11 mouse cellular contexts compared by ENCODE assay signal in the genomic region with DNA sequence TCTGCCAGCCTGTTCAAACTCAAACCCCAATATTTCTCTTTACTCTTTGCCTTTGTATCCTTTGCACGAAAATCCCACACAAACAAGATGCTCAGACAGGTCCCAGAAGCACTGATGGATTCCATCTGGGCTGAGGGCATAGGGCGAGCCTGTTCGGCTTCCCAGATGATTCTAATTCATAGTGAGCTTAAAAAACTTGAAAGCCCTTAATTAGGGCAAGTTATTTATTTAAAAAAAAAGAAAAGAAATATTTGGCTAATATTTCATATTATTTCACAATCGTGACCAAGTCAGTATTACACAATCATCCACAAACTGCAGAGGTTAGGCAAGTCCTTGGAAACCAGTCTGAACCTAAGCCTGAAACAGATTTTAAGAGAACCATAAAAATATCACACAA.
DNase-seq lines count a peak whose midpoint lies in the region; ATAC-seq and TF ChIP-seq lines count a peak whose summit lies in the region.
"Had no signal": no experiment of that assay in that cellular context is flagged by ENCODE, and none has a peak within 500 bp of the region (broad histone marks: within the 10 kb centered on the region; RNA-seq: fewer than 3 reads in every experiment).

No protein-coding gene starts in this region.

- no peak for TF ChIP-seq POLR2A in liver, adult 2 months (IDR thresholded peaks at IDR 0.05; ENCODE audit: extremely low read depth, insufficient read depth, low read length)
- TF ChIP-seq POLR2A in thymus, adult 2 months (IDR thresholded peaks at IDR 0.05; ENCODE audit: control insufficient read depth, extremely low read depth, insufficient read depth, low read length, poor library complexity) = no peak

- no peaks in the 10 kb centered on the region for H3K36me3 ChIP-seq in liver, adult 2 months (ENCODE audit: control insufficient read depth, insufficient read depth, low read length)
- no peaks in the 10 kb centered on the region for H3K36me3 ChIP-seq in embryonic facial prominence, embryonic 14.5 days (ENCODE audit: control insufficient read depth, insufficient read depth, low read length)
- H3K36me3 ChIP-seq in thymus, adult 2 months (ENCODE audit: control insufficient read depth, insufficient read depth, low read length) = no peaks in the 10 kb centered on the region
- H3K36me3 ChIP-seq: G1E; limb, embryonic 13.5 days; midbrain, embryonic 13.5 days had no signal

- 14% methylated on average over 4 of the region's 4 CpGs for WGBS in liver, adult 2 months
- 27% methylated on average over 4 of the region's 4 CpGs for WGBS in embryonic facial prominence, embryonic 14.5 days
- 90% methylated on average over 4 of the region's 4 CpGs for WGBS in thymus, adult 2 months

- no peak overlapping the region for H3K9ac ChIP-seq in liver, adult 2 months (ENCODE audit: low read depth, low read length)
- no peak overlapping the region for H3K9ac ChIP-seq in embryonic facial prominence, embryonic 14.5 days (ENCODE audit: low read depth, low read length)
- H3K9ac ChIP-seq: limb, embryonic 13.5 days; midbrain, embryonic 13.5 days had no signal

- H3K27me3 ChIP-seq in liver, adult 2 months (ENCODE audit: control insufficient read depth, insufficient read depth, low read length) = no peaks in the 10 kb centered on the region
- H3K27me3 ChIP-seq in embryonic facial prominence, embryonic 14.5 days (replicated peaks; ENCODE audit: control insufficient read depth, insufficient read depth, low read length) = no peaks in the 10 kb centered on the region
- no peaks in the 10 kb centered on the region; the same call in 1 of the 2 replicates for H3K27me3 ChIP-seq in thymus, adult 2 months (ENCODE audit: control insufficient read depth, insufficient read depth, low read length)
- H3K27me3 ChIP-seq: limb, embryonic 13.5 days had no signal

- peak overlapping the region; percentile 61 for H3K27ac ChIP-seq in liver, adult 2 months (replicated peaks; ENCODE audit: insufficient read depth, low read depth, low read length)
- H3K27ac ChIP-seq in embryonic facial prominence, embryonic 14.5 days (replicated peaks; ENCODE audit: low read depth, low read length) = no peak overlapping the region
- H3K27ac ChIP-seq in thymus, adult 2 months (ENCODE audit: control insufficient read depth, insufficient read depth, low read length) = no peak overlapping the region
- H3K27ac ChIP-seq: limb, embryonic 13.5 days; midbrain, embryonic 13.5 days had no signal

- ATAC-seq in embryonic facial prominence, embryonic 14.5 days (ENCODE audit: low read depth) = no peak
- ATAC-seq in megakaryocyte progenitor cell, adult 5-6 weeks (replicated peaks; ENCODE audit: poor library complexity) = peak; percentile 79
- ATAC-seq: midbrain, embryonic 13.5 days had no signal

- DNase-seq in liver, adult 2 months (ENCODE audit: extremely low read depth, low read depth, low spot score) = peak; percentile 88
- no peak for DNase-seq in liver
- peak; percentile 8 for DNase-seq in embryonic facial prominence, embryonic 14.5 days (ENCODE audit: low spot score)
- DNase-seq in kidney, postnatal 36 days = peak; percentile 51 to 57
- DNase-seq in yolk sac, embryonic 10.5 days (ENCODE audit: low spot score) = no peak
- DNase-seq in thymus, adult 2 months = no peak
- DNase-seq: cerebellum, postnatal 14 days had no signal

- H3K4me3 ChIP-seq in liver, adult 2 months (ENCODE audit: insufficient read depth, low read depth, low read length) = no peak overlapping the region
- no peak overlapping the region for H3K4me3 ChIP-seq in embryonic facial prominence, embryonic 14.5 days (ENCODE audit: low read depth, low read length)
- no peak overlapping the region for H3K4me3 ChIP-seq in thymus, adult 2 months (ENCODE audit: control insufficient read depth, insufficient read depth, low read length)
- H3K4me3 ChIP-seq: limb, embryonic 13.5 days; midbrain, embryonic 13.5 days had no signal

- H3K4me2 ChIP-seq in embryonic facial prominence, embryonic 14.5 days (ENCODE audit: low read depth, low read length) = no peak overlapping the region
- H3K4me2 ChIP-seq: limb, embryonic 13.5 days; midbrain, embryonic 13.5 days had no signal

- H3K4me1 ChIP-seq in liver, adult 2 months (ENCODE audit: control insufficient read depth, insufficient read depth, low read length) = peaks cover 11% of the 10 kb centered on the region
- peaks cover 3% of the 10 kb centered on the region; the same call in 1 of the 2 replicates for H3K4me1 ChIP-seq in embryonic facial prominence, embryonic 14.5 days (ENCODE audit: control insufficient read depth, insufficient read depth, low read length)
- no peaks in the 10 kb centered on the region for H3K4me1 ChIP-seq in thymus, adult 2 months (replicated peaks; ENCODE audit: control insufficient read depth, insufficient read depth, low read length)
- H3K4me1 ChIP-seq: midbrain, embryonic 13.5 days had no signal

- H3K9me3 ChIP-seq in embryonic facial prominence, embryonic 14.5 days (ENCODE audit: control insufficient read depth, low read length) = no peaks in the 10 kb centered on the region
- H3K9me3 ChIP-seq: limb, embryonic 13.5 days; midbrain, embryonic 13.5 days had no signal

- TF ChIP-seq CTCF in liver, adult 2 months (IDR thresholded peaks at IDR 0.05; ENCODE audit: low read depth, low read length) = no peak
- no peak for TF ChIP-seq CTCF in thymus, adult 2 months (IDR thresholded peaks at IDR 0.05; ENCODE audit: borderline replicate concordance, control insufficient read depth, extremely low read depth, insufficient read depth, low read length, poor library complexity)

- H3K79me2 ChIP-seq in liver, adult 2 months (ENCODE audit: control insufficient read depth, insufficient read depth, low read length) = no peaks in the 10 kb centered on the region

Comparison
In these comparisons a context has a peak if more than half of its experiments do, and no peak if none do; other contexts are left out.
1. DNase-seq: peak in liver, adult 2 months (single experiment), embryonic facial prominence, embryonic 14.5 days (single experiment) and kidney, postnatal 36 days (2 of 2); none in liver (single experiment), yolk sac, embryonic 10.5 days (single experiment) and thymus, adult 2 months (single experiment).